Mouse (Mus musculus) lung, adult 2 months (tissue): ENCODE data around the gene Zfp239. TPM values are rescaled to one million over a fixed set of nuclear protein-coding genes. Genes with fewer than 3 reads are reported as not detected.
"Not testable (repeated sequence)": the region's sequence is repeated elsewhere in the genome, so short reads cannot be mapped to it uniquely, and the experiment has no call there.

Experiments
- DNase-seq: peaks from one replicate; pipeline ENCODE4 v3.0.0; 2022
- H3K4me1 ChIP-seq: fragments of 200-500 bp; 2 replicates; pipeline ENCODE4 v1.6.1; 2011; ENCODE audit warnings: low read length; ENCODE audit not compliant: control insufficient read depth, insufficient read depth
- H3K4me3 ChIP-seq: fragments of 200-500 bp; replicated peaks from 2 replicates; pipeline ENCODE3; 2011; ENCODE audit warnings: low read depth, mild to moderate bottlenecking, control low read depth, low read length; ENCODE audit errors: extremely low read depth
- CTCF ChIP-seq: fragments of 200-500 bp; IDR thresholded peaks from 2 replicates; pipeline ENCODE4 v1.5.1; 2011; ENCODE audit warnings: mild to moderate bottlenecking, low read length, control low read depth; ENCODE audit not compliant: insufficient read depth
- POLR2A ChIP-seq: fragments of 200-500 bp; IDR thresholded peaks from 2 replicates; pipeline ENCODE4 v1.6.1; 2011; ENCODE audit warnings: low read depth, mild to moderate bottlenecking, control low read depth, low read length, borderline replicate concordance; ENCODE audit errors: extremely low read depth
- WGBS: fragments of 180-500 bp; shearing (Covaris S2); methylation state at CpG from one replicate; pipeline ENCODE4 v1.1.7; 2018; 5-methylcytosine and 5-hydroxymethylcytosine counted together
- polyA plus RNA-seq: library from polyadenylated mRNA; depleted of rRNA; stranded (reverse); fragments of >200 nt; gene quantifications from 2 replicates; pipeline ENCODE4 v1.2.3, GENCODE M21; 2012; rRNA removed

Zfp239 gene
- 0.38 and 0.99 TPM in 2 replicates for polyA plus RNA-seq

DNA sequence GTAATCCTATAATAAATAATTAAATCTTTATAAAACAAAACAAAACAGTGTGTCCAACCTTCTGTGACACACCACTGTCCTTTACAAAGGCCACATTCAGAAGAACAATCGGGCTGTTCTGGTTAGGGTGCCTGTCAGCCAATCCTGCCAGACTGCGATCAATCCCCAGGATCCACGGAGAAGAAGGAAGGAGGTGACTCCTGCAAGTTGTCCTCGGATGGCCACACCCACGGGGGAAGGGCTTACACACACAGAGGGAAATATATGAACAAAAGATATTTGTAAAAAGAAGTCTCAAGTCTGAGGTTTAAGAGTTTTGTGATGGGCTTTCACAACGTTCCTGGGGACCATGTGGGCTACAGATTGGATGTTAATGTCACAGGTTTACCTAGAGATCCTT lies at the start of gene Zfp239:
Gene Zfp239 (plus strand): TSS at position 253 of the 400 bp plus-strand sequence.
- Histone ChIP-seq H3K4me1 (no peaks in the 10 kb centered on the region), H3K4me3 (peak within 1 kb of the TSS; percentile 60)
- WGBS = 51% methylated on average over 6 of the region's 6 CpGs
- TF ChIP-seq CTCF = no peak
- no peak for TF ChIP-seq POLR2A
- DNase-seq = no peak

DNA sequence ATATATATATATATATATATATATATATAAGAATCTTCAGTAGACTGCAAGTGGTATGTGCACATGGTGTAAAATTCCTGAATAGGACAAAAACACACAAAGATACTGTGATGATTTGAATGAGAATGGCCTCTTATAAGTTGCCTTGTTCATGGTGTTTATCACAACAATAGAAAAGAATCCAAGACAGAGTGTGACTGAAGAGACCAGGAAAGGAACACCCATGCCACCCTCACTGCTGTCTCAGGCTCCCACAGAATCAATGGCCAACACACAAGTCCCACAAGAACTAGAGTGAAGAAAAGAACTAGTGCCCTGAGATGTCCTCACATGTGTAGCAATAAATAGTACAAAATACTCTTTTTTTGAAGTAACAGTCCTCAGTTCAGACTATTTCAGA lies 47.2 kb upstream of the Zfp239 start:
- DNase-seq = no peak
- Histone ChIP-seq H3K4me1 (0 out of 2 replicates have a peak, but pooled peaks cover 2% of the 10 kb centered on the region), H3K4me3 (no peak overlapping the region)
- no peak for TF ChIP-seq POLR2A
- no peak for TF ChIP-seq CTCF

DNA sequence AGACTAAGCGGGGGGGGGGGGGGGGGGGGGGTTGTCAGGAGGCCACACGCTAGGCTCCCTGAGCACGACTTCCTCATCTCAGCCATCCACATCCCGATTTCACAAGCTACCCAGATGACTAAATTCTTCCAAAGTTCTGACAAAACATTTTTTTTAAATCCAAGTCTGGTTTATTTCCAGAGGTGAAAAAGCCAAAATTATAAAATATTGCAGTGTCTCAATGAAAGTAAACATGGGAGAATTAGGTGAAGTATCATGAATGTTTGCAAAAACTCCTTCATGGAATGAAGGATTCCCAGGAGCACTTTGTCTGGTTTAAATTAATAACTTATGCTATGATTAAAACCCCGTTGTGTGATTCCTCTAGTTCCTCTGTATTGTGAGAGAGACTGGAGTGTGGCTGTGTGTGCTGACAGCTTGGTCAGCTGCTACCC lies 44.8 kb upstream of the Zfp239 start:
- WGBS = 48% methylated on average over 5 of the region's 5 CpGs
- no peak for DNase-seq
- Histone ChIP-seq H3K4me1 (0 out of 2 replicates have a peak, but pooled peaks cover 2% of the 10 kb centered on the region), H3K4me3 (no peak overlapping the region)
- no peak for TF ChIP-seq POLR2A
- no peak for TF ChIP-seq CTCF

DNA sequence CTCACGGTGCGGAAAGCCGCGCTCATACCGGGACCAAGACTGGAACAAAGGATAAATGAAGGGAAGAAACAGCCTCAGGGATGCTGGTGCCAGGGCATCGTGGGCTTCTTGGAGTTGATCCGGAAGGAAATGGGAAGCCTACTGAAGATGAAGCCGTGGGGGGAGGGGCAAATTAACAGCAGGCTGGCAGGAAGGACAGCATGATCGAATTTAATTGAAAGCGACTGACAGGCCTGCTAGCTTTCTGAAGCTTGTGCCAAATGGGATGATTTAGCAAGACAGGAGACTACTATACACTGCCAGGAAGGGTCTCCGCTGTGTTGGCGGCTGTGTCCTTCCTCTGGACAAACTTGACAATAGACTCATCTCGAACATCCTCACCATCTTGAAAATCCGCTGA lies 41.6 kb upstream of the Zfp239 start:
- Histone ChIP-seq H3K4me3 (no peak overlapping the region), H3K4me1 (0 out of 2 replicates have a peak, but pooled peaks cover 2% of the 10 kb centered on the region)
- DNase-seq = no peak
- TF ChIP-seq POLR2A = no peak
- TF ChIP-seq CTCF = no peak
- WGBS = 86% methylated on average over 14 of the region's 14 CpGs

DNA sequence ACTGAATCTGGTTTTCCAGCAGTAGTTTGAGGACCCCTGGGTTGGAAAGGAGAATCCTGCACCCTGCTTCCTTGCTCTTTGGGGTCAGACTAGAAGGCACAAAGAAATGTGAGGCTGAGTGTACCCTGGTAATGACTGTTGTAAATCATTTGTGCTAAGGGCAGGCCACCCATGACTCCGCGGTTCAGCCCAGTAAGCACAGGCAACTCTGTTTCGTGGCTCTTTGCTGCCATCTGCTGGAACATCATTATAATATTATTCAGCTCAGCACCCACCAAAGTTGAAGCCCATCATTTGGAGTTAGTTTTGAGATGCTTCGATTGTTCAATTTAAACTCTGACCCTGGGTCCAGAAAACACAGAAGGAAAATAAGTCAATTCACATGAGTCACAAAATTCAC lies 36.5 kb upstream of the Zfp239 start:
- H3K4me3 ChIP-seq = no peak overlapping the region
- peak; percentile 55 for DNase-seq
- 10% methylated on average over 4 of the region's 4 CpGs for whole genome bisulfite sequencing
- H3K4me1 ChIP-seq = no peaks in the 10 kb centered on the region
- TF ChIP-seq CTCF (peak; percentile 76), POLR2A (no peak)

DNA sequence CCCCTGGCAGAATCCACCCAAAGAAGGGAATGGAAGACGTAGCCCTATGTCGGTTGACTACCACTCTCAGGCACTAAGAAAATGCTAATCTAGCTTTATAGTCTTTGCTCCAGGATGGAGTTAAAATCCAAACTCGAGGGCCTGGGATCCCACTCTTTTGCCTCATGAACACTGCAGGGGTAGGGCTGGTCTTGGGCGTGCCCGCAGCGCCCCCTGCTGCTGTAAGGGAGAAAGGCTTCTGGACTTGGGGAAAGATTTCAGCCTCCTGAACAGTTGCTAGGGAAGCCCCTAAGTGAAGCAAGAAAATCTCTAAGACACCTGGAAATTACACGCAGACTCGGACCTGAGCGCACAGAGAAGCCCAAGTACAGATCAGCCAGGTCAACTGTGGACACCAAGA lies 33.6 kb upstream of the Zfp239 start:
- TF ChIP-seq CTCF (peak; percentile 74), POLR2A (no peak)
- 14% methylated on average over 9 of the region's 9 CpGs for WGBS
- no peak overlapping the region for H3K4me3 ChIP-seq
- DNase-seq = peak; percentile 47
- no peaks in the 10 kb centered on the region for H3K4me1 ChIP-seq

DNA sequence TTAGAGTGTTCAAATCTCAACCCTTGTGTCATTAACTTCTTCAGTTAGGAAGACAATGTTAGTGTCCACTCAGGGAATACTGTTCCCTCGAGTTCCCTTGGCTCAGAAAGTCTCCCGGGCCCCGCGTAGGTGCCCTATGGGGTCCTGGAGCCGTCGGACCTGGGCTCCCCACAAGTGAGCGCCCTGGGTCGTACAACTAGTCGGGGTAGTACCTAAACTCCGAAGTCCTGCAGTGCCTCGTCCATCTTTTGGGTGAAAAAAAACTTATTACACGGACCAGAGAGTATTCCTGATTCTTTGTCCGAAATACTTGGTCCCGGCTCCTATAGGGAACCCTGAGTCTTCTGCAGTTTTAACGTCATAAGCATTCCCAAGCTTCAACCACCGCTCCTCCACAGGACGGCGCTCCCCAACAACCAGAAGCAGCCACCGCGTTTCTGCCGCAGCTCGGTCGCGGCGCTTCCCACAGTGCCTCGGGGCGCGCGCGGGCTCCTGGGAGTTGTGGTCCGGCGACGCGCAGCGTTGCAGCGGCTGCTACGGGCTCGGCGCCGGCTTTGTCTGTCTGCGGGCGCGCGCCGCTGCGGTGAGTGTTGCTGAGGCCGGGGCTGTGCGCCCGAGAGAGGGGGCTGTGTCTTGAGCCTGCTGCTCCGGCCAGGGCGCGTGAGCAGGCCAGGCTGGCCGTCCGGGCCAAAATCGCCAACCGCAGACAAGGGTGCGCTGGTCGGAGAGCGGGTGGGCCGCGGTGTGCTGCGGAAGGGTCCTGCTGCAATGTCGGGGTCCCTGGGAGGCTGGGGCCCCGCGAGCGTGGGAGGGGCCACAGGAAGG lies 21.0 kb upstream of the Zfp239 start, which contains the start of gene Zfp637:
Gene Zfp637 (plus strand): TSS at position 495 of the 825 bp plus-strand sequence.
- TF ChIP-seq CTCF = peak; percentile 32; the same call in 1 of the 2 replicates
- peak; percentile 37; the same call in 1 of the 2 replicates for TF ChIP-seq POLR2A
- WGBS = under 1% methylated on average over 66 of the region's 66 CpGs
- H3K4me1 ChIP-seq = peaks cover 5% of the 10 kb centered on the region
- peak; percentile 86 for DNase-seq
- peak within 1 kb of the TSS; percentile 74 for H3K4me3 ChIP-seq

DNA sequence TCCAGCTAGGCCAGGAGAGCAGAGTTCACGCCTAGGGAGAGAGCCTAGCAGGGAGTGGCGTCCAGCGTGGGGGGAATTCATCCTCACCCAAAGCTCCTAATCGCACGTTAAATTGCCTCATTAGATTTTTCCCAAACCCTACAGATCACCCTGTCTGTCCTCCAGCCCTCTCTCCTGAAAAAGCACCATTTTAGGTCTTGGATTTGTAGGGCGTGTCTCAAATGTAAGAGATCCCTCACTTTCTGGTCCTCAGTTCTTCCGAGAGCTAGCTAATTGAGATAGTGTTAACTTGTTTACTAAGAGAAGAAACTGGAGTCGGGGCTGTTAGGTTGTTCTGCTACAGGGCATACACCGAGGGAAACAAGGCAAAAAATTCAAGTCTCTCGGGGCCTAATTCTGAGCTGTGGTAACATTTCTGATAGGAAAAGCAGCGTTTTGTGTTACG lies 20.4 kb upstream of the Zfp239 start:
- peaks cover 5% of the 10 kb centered on the region for H3K4me1 ChIP-seq
- WGBS = 3% methylated on average over 12 of the region's 12 CpGs
- no peak for DNase-seq
- H3K4me3 ChIP-seq = peak overlapping the region; percentile 74
- no peak for TF ChIP-seq POLR2A
- no peak for TF ChIP-seq CTCF

DNA sequence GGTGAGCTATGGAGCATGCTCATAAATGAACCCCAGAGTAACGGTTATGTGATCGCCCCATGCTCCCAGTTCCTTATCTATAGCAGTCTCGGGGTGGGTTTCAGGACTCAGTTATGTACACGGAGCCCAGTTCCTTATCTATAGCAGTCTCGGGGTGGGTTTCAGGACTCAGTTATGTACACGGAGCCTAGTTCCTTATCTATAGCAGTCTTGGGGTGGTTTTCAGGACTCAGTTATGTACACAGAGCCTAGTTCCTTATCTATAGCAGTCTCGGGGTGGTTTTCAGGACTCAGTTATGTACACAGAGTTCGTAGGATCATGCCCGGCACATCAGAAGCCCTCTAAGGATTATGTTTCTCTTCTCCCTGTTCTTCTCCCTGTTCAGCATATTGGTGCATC lies 17.3 kb upstream of the Zfp239 start:
- Histone ChIP-seq H3K4me3 (no peak overlapping the region), H3K4me1 (peaks cover 5% of the 10 kb centered on the region)
- WGBS = 74% methylated on average over 9 of the region's 9 CpGs
- no peak for DNase-seq
- TF ChIP-seq CTCF (no peak), POLR2A (no peak)

DNA sequence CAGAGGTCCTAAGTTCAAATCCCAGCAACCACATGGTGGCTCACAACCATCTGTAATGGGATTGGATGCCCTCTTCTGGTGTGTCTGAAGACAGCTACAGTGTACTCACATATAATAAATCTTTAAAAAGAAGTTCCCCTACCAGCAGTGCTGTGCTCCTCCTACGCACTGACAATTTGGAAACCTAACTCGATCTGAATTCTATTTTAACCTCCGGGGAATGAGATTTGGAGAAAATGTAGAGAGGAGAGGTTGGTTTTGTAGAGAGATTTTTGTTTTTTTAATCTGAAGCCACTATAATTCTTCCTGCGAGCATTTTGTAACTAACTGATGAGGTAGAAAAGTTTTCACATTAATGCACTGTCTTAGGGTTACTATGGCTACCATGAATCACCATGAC lies 15.2 kb upstream of the Zfp239 start:
- H3K4me3 ChIP-seq, H3K4me1 ChIP-seq, DNase-seq: not testable (repeated sequence)
- 92% methylated on average over 4 of the region's 4 CpGs for WGBS
